Mouse (Mus musculus) midbrain, embryonic 10.5 days (tissue): ENCODE data around the gene Cd79b. TPM values are rescaled to one million over a fixed set of nuclear protein-coding genes. Genes with fewer than 3 reads are reported as not detected.

Experiments used
- DNase-seq: peaks from one replicate; pipeline ENCODE4 v3.0.0-alpha.2; 2017; ENCODE audit warnings: low spot score
- H3K27ac ChIP-seq: fragments of 300-500 bp; sonication (generic); replicated peaks from 2 replicates; pipeline ENCODE4 v1.5.1; 2016; ENCODE audit warnings: mild to moderate bottlenecking
- H3K27me3 ChIP-seq: fragments of 300-500 bp; sonication (generic); 2 replicates; pipeline ENCODE4 v1.6.1; 2016; ENCODE audit warnings: low read depth, mild to moderate bottlenecking; ENCODE audit not compliant: poor library complexity, severe bottlenecking
- H3K36me3 ChIP-seq: fragments of 300-500 bp; sonication (generic); 2 replicates; pipeline ENCODE4 v1.6.1; 2016; ENCODE audit warnings: mild to moderate bottlenecking, moderate library complexity
- H3K4me1 ChIP-seq: fragments of 300-500 bp; sonication (generic); 2 replicates; pipeline ENCODE4 v1.6.1; 2016
- H3K4me3 ChIP-seq: fragments of 300-500 bp; sonication (generic); 2 replicates; pipeline ENCODE4 v1.5.1; 2016; ENCODE audit warnings: mild to moderate bottlenecking, moderate library complexity
- H3K9me3 ChIP-seq: fragments of 300-500 bp; sonication (generic); replicated peaks from 2 replicates; pipeline ENCODE4 v1.6.1; 2016; ENCODE audit warnings: mild to moderate bottlenecking
- WGBS: fragments of 180-500 bp; shearing (Covaris S2); methylation state at CpG from one replicate; pipeline ENCODE4 v1.1.7; 2016; 5-methylcytosine and 5-hydroxymethylcytosine counted together
- polyA plus RNA-seq: library from polyadenylated mRNA; unstranded; fragments of >200 nt; fragmentation: Nextera tagmentation; extraction: Ambion mirVana; gene quantifications from 2 replicates; pipeline ENCODE4 v1.2.1, GENCODE M21; 2016

Cd79b gene
- polyA plus RNA-seq, 1 experiment from 2014 or later = 0.99 TPM

- Histone ChIP-seq H3K27me3 (no peaks in the 10 kb centered on the region), H3K4me3 (no peak overlapping the region), H3K36me3 (no peaks in the 10 kb centered on the region), H3K4me1 (peaks cover 5% of the 10 kb centered on the region; the same call in 1 of the 2 replicates), H3K9me3 (no peaks in the 10 kb centered on the region), H3K27ac (no peak overlapping the region)
- no peak for DNase-seq
- WGBS = 71% methylated on average over 5 of the region's 5 CpGs
Measured at GRCm38 (mm10) chr11:106310123-106310522, 4.4 kb downstream of the Cd79b start.

GRCm38 (mm10) chr11:106308162-106308561 is 6.4 kb downstream of the Cd79b start:
- DNase-seq = no peak
- no peak overlapping the region for H3K27ac ChIP-seq
- no peaks in the 10 kb centered on the region for H3K27me3 ChIP-seq
- no peak overlapping the region for H3K4me3 ChIP-seq
- WGBS = 81% methylated on average over 11 of the region's 11 CpGs
- H3K36me3 ChIP-seq = no peaks in the 10 kb centered on the region
- no peaks in the 10 kb centered on the region for H3K4me1 ChIP-seq
- H3K9me3 ChIP-seq = no peaks in the 10 kb centered on the region

GRCm38 (mm10) chr11:106307432-106307831 is 7.1 kb downstream of the Cd79b start:
- no peak for DNase-seq
- Histone ChIP-seq H3K9me3 (no peaks in the 10 kb centered on the region), H3K27ac (no peak overlapping the region), H3K36me3 (no peaks in the 10 kb centered on the region), H3K4me1 (no peaks in the 10 kb centered on the region), H3K27me3 (no peaks in the 10 kb centered on the region), H3K4me3 (no peak overlapping the region)
- 80% methylated on average over 5 of the region's 5 CpGs for WGBS

- no peak overlapping the region for H3K4me3 ChIP-seq
- H3K4me1 ChIP-seq = no peaks in the 10 kb centered on the region
- no peaks in the 10 kb centered on the region for H3K36me3 ChIP-seq
- no peak for DNase-seq
- no peaks in the 10 kb centered on the region for H3K27me3 ChIP-seq
- WGBS = 84% methylated on average over 9 of the region's 9 CpGs
- H3K27ac ChIP-seq = no peak overlapping the region
- H3K9me3 ChIP-seq = no peaks in the 10 kb centered on the region
Measured at GRCm38 (mm10) chr11:106306758-106307157, 7.8 kb downstream of the Cd79b start.

- H3K9me3 ChIP-seq = no peaks in the 10 kb centered on the region
- no peak overlapping the region for H3K27ac ChIP-seq
- no peaks in the 10 kb centered on the region for H3K4me1 ChIP-seq
- no peaks in the 10 kb centered on the region for H3K27me3 ChIP-seq
- no peaks in the 10 kb centered on the region for H3K36me3 ChIP-seq
- DNase-seq = no peak
- H3K4me3 ChIP-seq = no peak overlapping the region
- WGBS = 89% methylated on average over 3 of the region's 3 CpGs
Measured at GRCm38 (mm10) chr11:106306065-106306385, 8.5 kb downstream of the Cd79b start.

GRCm38 (mm10) chr11:106305348-106306064 is 9.1 kb downstream of the Cd79b start:
- H3K9me3 ChIP-seq = no peaks in the 10 kb centered on the region
- H3K27ac ChIP-seq = no peak overlapping the region
- no peaks in the 10 kb centered on the region for H3K4me1 ChIP-seq
- WGBS = 82% methylated on average over 10 of the region's 10 CpGs
- H3K27me3 ChIP-seq = no peaks in the 10 kb centered on the region
- no peaks in the 10 kb centered on the region for H3K36me3 ChIP-seq
- no peak for DNase-seq
- no peak overlapping the region for H3K4me3 ChIP-seq

- H3K4me3 ChIP-seq = no peak overlapping the region
- no peaks in the 10 kb centered on the region for H3K4me1 ChIP-seq
- 24% methylated on average over 2 of the region's 2 CpGs for WGBS
- H3K27ac ChIP-seq = no peak overlapping the region
- DNase-seq = peak; percentile 71
- no peaks in the 10 kb centered on the region; the same call in 1 of the 2 replicates for H3K9me3 ChIP-seq
- no peaks in the 10 kb centered on the region for H3K36me3 ChIP-seq
- no peaks in the 10 kb centered on the region for H3K27me3 ChIP-seq
Measured at GRCm38 (mm10) chr11:106302634-106303033, 11.9 kb downstream of the Cd79b start.

GRCm38 (mm10) chr11:106301765-106302164 is 12.8 kb downstream of the Cd79b start, which contains the start of gene Gh:
Gh (minus strand) TSS chr11:106301865.
- Histone ChIP-seq H3K27ac (no peak within 1 kb of the TSS), H3K4me1 (no peaks in the 10 kb centered on the region), H3K4me3 (no peak within 1 kb of the TSS), H3K27me3 (no peaks in the 10 kb centered on the region), H3K36me3 (no peaks in the 10 kb centered on the region), H3K9me3 (no peaks in the 10 kb centered on the region; the same call in 1 of the 2 replicates)
- no peak for DNase-seq
- WGBS = 83% methylated on average over 9 of the region's 9 CpGs

GRCm38 (mm10) chr11:106291861-106292260 is 22.7 kb downstream of the Cd79b start:
- no peaks in the 10 kb centered on the region for H3K27me3 ChIP-seq
- no peak overlapping the region for H3K4me3 ChIP-seq
- 90% methylated on average over 2 of the region's 2 CpGs for WGBS
- H3K27ac ChIP-seq = no peak overlapping the region
- H3K36me3 ChIP-seq = no peaks in the 10 kb centered on the region
- no peak for DNase-seq
- H3K4me1 ChIP-seq = no peaks in the 10 kb centered on the region
- H3K9me3 ChIP-seq = no peaks in the 10 kb centered on the region

GRCm38 (mm10) chr11:106290376-106290775 is 24.2 kb downstream of the Cd79b start:
- Histone ChIP-seq H3K4me3 (no peak overlapping the region), H3K9me3 (no peaks in the 10 kb centered on the region), H3K36me3 (no peaks in the 10 kb centered on the region), H3K27ac (no peak overlapping the region), H3K27me3 (no peaks in the 10 kb centered on the region), H3K4me1 (no peaks in the 10 kb centered on the region)
- 96% methylated on average over 5 of the region's 5 CpGs for WGBS
- no peak for DNase-seq

GRCm38 (mm10) chr11:106289369-106289768 is 25.2 kb downstream of the Cd79b start:
- no peak overlapping the region for H3K4me3 ChIP-seq
- H3K9me3 ChIP-seq = no peaks in the 10 kb centered on the region
- H3K36me3 ChIP-seq = no peaks in the 10 kb centered on the region
- no peaks in the 10 kb centered on the region for H3K4me1 ChIP-seq
- no peak for DNase-seq
- WGBS = 77% methylated on average over 8 of the region's 8 CpGs
- H3K27me3 ChIP-seq = no peaks in the 10 kb centered on the region
- H3K27ac ChIP-seq = no peak overlapping the region

GRCm38 (mm10) chr11:106286987-106287386 is 27.6 kb downstream of the Cd79b start:
- Histone ChIP-seq H3K4me3 (no peak overlapping the region), H3K9me3 (no peaks in the 10 kb centered on the region), H3K36me3 (no peaks in the 10 kb centered on the region), H3K4me1 (peaks cover 3% of the 10 kb centered on the region), H3K27me3 (no peaks in the 10 kb centered on the region; the same call in 1 of the 2 replicates), H3K27ac (no peak overlapping the region)
- no peak for DNase-seq
- 77% methylated on average over 11 of the region's 11 CpGs for WGBS

GRCm38 (mm10) chr11:106286206-106286605 is 28.4 kb downstream of the Cd79b start:
- Histone ChIP-seq H3K27ac (no peak overlapping the region), H3K27me3 (no peaks in the 10 kb centered on the region; the same call in 1 of the 2 replicates), H3K4me3 (no peak overlapping the region), H3K36me3 (no peaks in the 10 kb centered on the region), H3K4me1 (peaks cover 6% of the 10 kb centered on the region), H3K9me3 (no peaks in the 10 kb centered on the region)
- DNase-seq = no peak
- 83% methylated on average over 7 of the region's 7 CpGs for WGBS
